Mouse (Mus musculus) erythroblast, embryonic 14.5 days (primary cell): ENCODE results near the gene Rpp25l. TPM values are rescaled to one million over a fixed set of nuclear protein-coding genes. Genes with fewer than 3 reads are reported as not detected.

Experiments
- H3K27me3 ChIP-seq: 2 replicates; pipeline ENCODE4 v1.6.1; 2012; ENCODE audit warnings: inconsistent platforms; ENCODE audit not compliant: control insufficient read depth
- H3K36me3 ChIP-seq: 2 replicates; pipeline ENCODE4 v1.6.1; 2012; ENCODE audit warnings: mild to moderate bottlenecking, inconsistent platforms; ENCODE audit not compliant: control insufficient read depth
- H3K4me1 ChIP-seq: 2 replicates; pipeline ENCODE4 v1.6.1; 2012; ENCODE audit warnings: inconsistent platforms; ENCODE audit not compliant: control insufficient read depth
- H3K4me3 ChIP-seq: replicated peaks from 2 replicates; pipeline ENCODE3; 2012; ENCODE audit warnings: moderate library complexity, mild to moderate bottlenecking, inconsistent platforms
- H3K9me3 ChIP-seq: 2 replicates; pipeline ENCODE4 v1.6.1; 2012; ENCODE audit warnings: low read length, inconsistent platforms, mixed read lengths; ENCODE audit not compliant: control insufficient read depth
- GATA1 ChIP-seq: IDR thresholded peaks from 2 replicates; pipeline ENCODE4 v1.6.1; 2012; ENCODE audit warnings: low read length, inconsistent platforms, mixed read lengths
- TAL1 ChIP-seq: IDR thresholded peaks from 3 replicates; pipeline ENCODE4 v1.6.1; 2012; ENCODE audit warnings: low read length, inconsistent platforms, mixed read lengths
- polyA plus RNA-seq: library from polyadenylated mRNA; stranded (reverse); fragments of >175 nt; gene quantifications from 2 replicates; pipeline ENCODE4 v1.2.3, GENCODE M21; 2012

The Rpp25l gene
- polyA plus RNA-seq, 1 experiment: 7.5 TPM

DNA sequence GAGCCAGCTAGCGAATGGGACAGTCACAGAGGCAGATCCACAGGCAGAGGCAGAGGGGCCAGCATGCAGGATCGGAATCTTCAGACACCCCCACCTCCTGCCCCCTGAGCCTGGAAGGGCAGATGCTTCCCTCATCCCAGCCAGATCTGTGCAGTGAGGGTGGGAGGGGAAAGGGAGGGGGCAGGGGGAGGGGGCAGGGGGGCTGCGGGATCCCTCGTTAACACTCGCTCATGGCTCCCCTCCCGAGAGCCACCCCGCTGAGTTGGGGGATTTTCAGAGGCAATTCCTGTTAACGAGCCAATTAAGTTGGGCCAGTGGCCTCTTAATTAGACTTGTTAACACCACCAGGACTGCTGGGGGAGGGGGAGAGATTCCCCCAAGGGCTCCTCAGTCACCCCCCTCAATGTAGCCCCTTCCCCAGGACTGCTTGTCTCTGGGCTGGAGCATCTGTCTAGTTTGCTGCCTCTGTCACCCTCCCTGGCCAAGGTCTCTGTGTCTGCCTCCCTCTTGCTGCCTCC, 41.3 kb downstream of the Rpp25l start:
- TF ChIP-seq TAL1 (no peak), GATA1 (no peak)
- Histone ChIP-seq H3K27me3 (0 out of 2 replicates have a peak, but pooled peaks cover 2% of the 10 kb centered on the region), H3K4me1 (no peaks in the 10 kb centered on the region), H3K36me3 (no peaks in the 10 kb centered on the region), H3K9me3 (no peaks in the 10 kb centered on the region), H3K4me3 (no peak overlapping the region)

DNA sequence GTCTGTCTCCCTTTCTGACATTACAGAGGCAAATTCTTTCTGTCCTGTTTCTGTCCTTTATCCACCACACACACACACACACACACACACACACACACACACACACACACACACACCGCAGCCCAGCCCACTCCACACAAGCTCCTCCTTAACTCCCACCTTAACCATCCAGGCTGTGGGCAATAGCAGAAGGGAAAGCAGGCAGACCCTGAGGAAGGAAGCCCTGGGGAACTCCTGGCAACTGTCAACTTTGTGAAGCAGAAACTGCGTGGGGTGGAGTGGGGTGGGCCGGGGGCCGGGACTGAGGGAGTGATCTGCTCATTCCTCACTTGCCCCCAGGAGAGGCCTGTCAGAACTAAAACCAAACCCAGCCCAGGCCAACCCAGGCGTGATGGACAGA, 41.8 kb downstream of the Rpp25l start:
- no peaks in the 10 kb centered on the region for H3K36me3 ChIP-seq
- no peaks in the 10 kb centered on the region for H3K9me3 ChIP-seq
- H3K27me3 ChIP-seq: 0 out of 2 replicates have a peak, but pooled peaks cover 2% of the 10 kb centered on the region
- no peaks in the 10 kb centered on the region; the same call in 1 of the 2 replicates for H3K4me1 ChIP-seq
- TF ChIP-seq TAL1: no peak
- TF ChIP-seq GATA1: no peak
- H3K4me3 ChIP-seq: no peak overlapping the region

DNA sequence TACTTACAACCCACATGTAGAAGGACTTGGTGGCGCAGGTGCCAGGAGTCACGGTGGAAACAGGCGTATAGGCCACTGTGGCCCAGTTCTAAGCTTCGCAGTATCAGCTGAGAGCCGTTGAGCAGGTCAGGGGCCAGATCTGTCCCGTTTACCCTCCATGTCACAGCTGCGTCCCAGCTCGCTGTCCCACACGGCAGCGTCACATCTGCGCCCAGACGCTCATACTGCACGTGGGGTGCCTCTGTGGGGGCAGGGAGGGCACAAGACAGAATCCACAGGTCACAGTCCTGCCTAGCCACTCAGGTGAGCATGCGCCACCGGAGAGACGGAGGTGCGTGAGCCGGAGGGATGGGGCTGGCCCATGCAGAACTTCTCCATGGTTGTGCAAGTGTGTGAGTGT, 42.5 kb downstream of the Rpp25l start:
- no peaks in the 10 kb centered on the region; the same call in 1 of the 2 replicates for H3K4me1 ChIP-seq
- H3K27me3 ChIP-seq: 0 out of 2 replicates have a peak, but pooled peaks cover 2% of the 10 kb centered on the region
- no peak for TF ChIP-seq GATA1
- no peak for TF ChIP-seq TAL1
- no peaks in the 10 kb centered on the region for H3K36me3 ChIP-seq
- no peaks in the 10 kb centered on the region for H3K9me3 ChIP-seq
- H3K4me3 ChIP-seq: no peak overlapping the region

DNA sequence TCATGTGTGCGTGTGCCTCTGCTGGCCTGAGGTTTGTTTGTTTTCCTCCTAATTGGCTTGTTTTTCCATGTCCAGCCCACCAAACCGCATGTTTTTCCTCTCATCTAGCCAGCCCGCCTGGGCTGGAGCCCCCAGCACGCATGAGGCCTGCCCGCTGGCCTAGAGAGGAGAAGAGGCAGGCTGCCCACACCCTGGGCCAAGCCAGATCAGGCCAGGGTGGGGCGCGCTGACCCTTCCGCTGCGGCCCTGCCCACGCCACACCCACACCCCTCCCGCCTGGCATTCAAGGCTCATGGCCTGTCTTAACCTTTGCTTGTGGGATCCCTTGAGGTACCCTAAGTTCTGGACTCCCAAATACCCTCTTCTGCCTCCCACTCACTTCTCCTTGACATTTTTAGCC, 46.7 kb downstream of the Rpp25l start:
- Histone ChIP-seq H3K9me3 (no peaks in the 10 kb centered on the region), H3K4me3 (no peak overlapping the region), H3K36me3 (no peaks in the 10 kb centered on the region), H3K4me1 (no peaks in the 10 kb centered on the region; the same call in none of the 2 replicates), H3K27me3 (no peaks in the 10 kb centered on the region)
- no peak for TF ChIP-seq GATA1
- no peak for TF ChIP-seq TAL1

DNA sequence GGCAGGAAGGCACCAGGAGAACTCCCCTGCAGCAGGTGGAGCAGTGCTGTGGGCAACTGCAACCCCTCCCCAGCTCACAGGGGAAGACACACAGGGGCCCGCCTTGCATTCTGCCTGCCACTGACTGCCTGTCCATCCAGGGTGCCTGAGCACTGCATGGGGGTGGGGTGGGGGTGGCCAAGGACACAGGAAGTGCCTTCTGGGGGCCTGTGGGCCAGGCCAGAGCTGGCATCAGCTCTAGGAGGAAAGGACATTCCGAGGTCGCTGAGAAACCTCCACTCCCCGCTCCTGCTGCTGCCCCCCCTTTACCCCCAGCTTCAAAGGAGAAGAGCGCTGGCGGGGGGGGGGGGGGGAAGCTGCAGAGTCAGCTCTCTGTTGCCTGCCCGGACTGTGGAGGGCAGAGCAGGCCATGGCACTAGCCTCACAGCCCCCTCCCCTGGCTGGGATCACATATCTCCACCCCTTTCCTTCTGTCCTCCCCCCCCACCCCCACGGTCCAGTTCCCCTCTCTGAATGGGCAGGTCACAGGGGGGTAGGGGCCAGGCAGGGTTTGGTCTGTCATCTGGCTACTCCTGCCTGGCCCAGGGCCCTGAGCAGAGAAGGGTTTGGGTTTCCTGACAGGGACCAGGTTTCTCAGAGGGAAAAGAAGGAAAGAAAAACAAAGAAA, 48.2 kb downstream of the Rpp25l start:
- Histone ChIP-seq H3K4me3 (no peak overlapping the region), H3K9me3 (no peaks in the 10 kb centered on the region), H3K4me1 (no peaks in the 10 kb centered on the region; the same call in none of the 2 replicates), H3K36me3 (no peaks in the 10 kb centered on the region), H3K27me3 (no peaks in the 10 kb centered on the region)
- TF ChIP-seq TAL1 (no peak), GATA1 (no peak)

DNA sequence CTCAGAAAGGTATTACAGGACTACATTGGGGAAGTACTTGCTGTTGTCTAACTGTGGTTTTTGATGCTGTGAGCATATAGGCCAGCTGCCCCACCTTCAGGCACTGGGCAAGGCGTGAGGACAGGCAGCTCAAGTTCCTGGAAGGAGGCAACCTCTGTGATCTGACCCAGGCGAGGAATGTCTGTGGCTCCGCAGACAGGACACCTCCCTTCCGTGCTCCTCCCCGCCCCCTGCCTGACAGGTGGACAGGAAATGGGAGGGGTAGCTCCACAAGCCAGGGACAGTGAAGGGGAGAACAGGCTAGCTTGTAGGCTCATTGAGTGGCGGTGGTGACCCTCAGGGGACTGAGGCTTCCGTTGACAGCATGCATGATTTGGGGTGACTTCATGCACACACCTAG, 48.8 kb downstream of the Rpp25l start:
- Histone ChIP-seq H3K36me3 (no peaks in the 10 kb centered on the region), H3K4me3 (no peak overlapping the region), H3K9me3 (no peaks in the 10 kb centered on the region), H3K4me1 (no peaks in the 10 kb centered on the region; the same call in none of the 2 replicates), H3K27me3 (no peaks in the 10 kb centered on the region)
- no peak for TF ChIP-seq GATA1
- TF ChIP-seq TAL1: no peak

DNA sequence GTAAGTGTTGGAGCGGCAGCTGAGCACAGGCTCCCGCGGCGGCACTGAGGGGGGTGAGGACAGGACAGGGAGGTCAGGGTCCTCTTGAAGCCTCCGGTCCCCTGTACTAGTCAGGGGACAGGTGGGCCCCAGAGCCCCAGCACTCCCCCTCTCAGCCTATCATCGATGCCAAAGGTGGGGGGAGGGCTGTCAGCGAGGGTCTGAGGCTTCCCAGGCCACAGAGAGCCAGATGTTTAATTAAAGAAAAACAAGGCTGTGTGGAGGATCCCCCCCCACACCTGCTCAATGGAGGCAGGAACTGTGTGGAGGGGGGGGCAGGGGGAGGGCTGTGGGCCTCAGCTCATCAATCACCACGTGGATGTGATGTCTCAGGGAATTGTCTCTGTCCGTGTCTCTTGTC, 49.7 kb downstream of the Rpp25l start:
- Histone ChIP-seq H3K4me1 (peaks cover 5% of the 10 kb centered on the region), H3K4me3 (no peak overlapping the region), H3K27me3 (no peaks in the 10 kb centered on the region), H3K36me3 (no peaks in the 10 kb centered on the region), H3K9me3 (no peaks in the 10 kb centered on the region)
- TF ChIP-seq GATA1: no peak
- TF ChIP-seq TAL1: no peak

DNA sequence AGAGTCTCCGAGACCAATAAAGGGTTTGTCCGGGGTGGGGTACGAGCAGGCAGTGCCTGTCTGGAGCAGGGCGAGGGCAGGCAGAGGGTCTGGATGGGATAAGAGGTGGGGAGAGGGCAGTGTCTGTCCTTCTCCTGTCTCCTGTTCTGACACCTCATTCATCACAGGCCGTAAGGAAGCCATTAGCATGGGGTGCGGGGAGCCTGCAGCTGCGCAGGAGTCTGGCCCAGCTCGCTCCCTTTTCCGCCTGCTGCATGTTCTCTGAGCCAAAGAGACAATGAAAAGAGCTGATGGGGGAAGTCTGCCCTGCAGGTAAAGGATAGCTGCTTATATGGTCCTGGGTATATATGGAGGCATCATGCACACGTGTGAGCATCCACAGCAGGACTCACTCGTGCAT, 50.6 kb downstream of the Rpp25l start:
- Histone ChIP-seq H3K9me3 (no peaks in the 10 kb centered on the region), H3K4me1 (peaks cover 10% of the 10 kb centered on the region), H3K36me3 (no peaks in the 10 kb centered on the region), H3K27me3 (no peaks in the 10 kb centered on the region), H3K4me3 (no peak overlapping the region)
- TF ChIP-seq TAL1 (no peak), GATA1 (no peak)

Other genes with a start within 250 kb of the Rpp25l start
- gene Kif24, start 248.6 kb downstream of the Rpp25l start, polyA plus RNA-seq: 0.38 and 1.3 TPM in 2 replicates
- gene Nudt2, start 248.4 kb downstream of the Rpp25l start, polyA plus RNA-seq: 0.55 and 1.5 TPM in 2 replicates
- gene AI464131, start 210.5 kb downstream of the Rpp25l start, polyA plus RNA-seq: not detected in 2 replicates
- 0.11 TPM in 1 of 2 replicates, not detected in the other for gene 1110017D15Rik, start 196.2 kb downstream of the Rpp25l start, polyA plus RNA-seq
- 0.14 and 0.16 TPM in 2 replicates for gene Fam219a, start 144.0 kb downstream of the Rpp25l start, polyA plus RNA-seq
- not detected in 2 replicates for gene Dnaic1, start 143.8 kb downstream of the Rpp25l start, polyA plus RNA-seq
- 0.04 TPM in 1 of 2 replicates, not detected in the other for gene Enho, start 73.2 kb downstream of the Rpp25l start, polyA plus RNA-seq
- gene Cntfr, start 16.4 kb downstream of the Rpp25l start, polyA plus RNA-seq: not detected in 2 replicates
- 0.14 and 0.17 TPM in 2 replicates for gene Il11ra1, start 13.5 kb downstream of the Rpp25l start, polyA plus RNA-seq
- gene Dctn3, start 9.6 kb upstream of the Rpp25l start, polyA plus RNA-seq: 23.8 and 38.0 TPM in 2 replicates
- not detected in 2 replicates for gene Arid3c, start 17.6 kb upstream of the Rpp25l start, polyA plus RNA-seq
- gene Galt, start 41.7 kb upstream of the Rpp25l start, polyA plus RNA-seq: 0.87 and 2.4 TPM in 2 replicates
- 1.1 and 1.3 TPM in 2 replicates for gene Sigmar1, start 42.6 kb upstream of the Rpp25l start, polyA plus RNA-seq
- gene Ccl27a, start 60.7 kb upstream of the Rpp25l start, polyA plus RNA-seq: 1.0 and 1.3 TPM in 2 replicates
- not detected in 2 replicates for gene Gm21541, start 190.1 kb upstream of the Rpp25l start, polyA plus RNA-seq
- 0.85 and 0.99 TPM in 2 replicates for gene Gm20878, start 228.0 kb upstream of the Rpp25l start, polyA plus RNA-seq